Comparison of ENCODE assay signal across 18 mouse cellular contexts in genomic region chr10:4776007-4776713, GRCm38 (mm10).
DNase-seq lines count a peak whose midpoint lies in the region; ATAC-seq and TF ChIP-seq lines count a peak whose summit lies in the region.
"Had no signal": no experiment of that assay in that cellular context is flagged by ENCODE, and none has a peak within 500 bp of the region (broad histone marks: within the 10 kb centered on the region; RNA-seq: fewer than 3 reads in every experiment).

No protein-coding gene starts in this region.

- H3K4me1 ChIP-seq in embryonic facial prominence, embryonic 14.5 days (ENCODE audit: control insufficient read depth, insufficient read depth, low read length) = no peaks in the 10 kb centered on the region
- H3K4me1 ChIP-seq in embryonic facial prominence, embryonic 10.5 days = no peaks in the 10 kb centered on the region
- no peaks in the 10 kb centered on the region for H3K4me1 ChIP-seq in kidney, embryonic 15.5 days
- H3K4me1 ChIP-seq in MEL (ENCODE audit: control insufficient read depth in 1 of 2, insufficient read depth in 2 of 2, low read length in 2 of 2) = peaks cover 20 to 39% of the 10 kb centered on the region in 2 experiments
- H3K4me1 ChIP-seq: hindbrain, embryonic 13.5 days; limb, embryonic 12.5 days; midbrain, embryonic 10.5 days had no signal

- H3K4me2 ChIP-seq in embryonic facial prominence, embryonic 14.5 days (ENCODE audit: low read depth, low read length) = no peak overlapping the region
- H3K4me2 ChIP-seq in kidney, embryonic 15.5 days = no peak overlapping the region
- H3K4me2 ChIP-seq: hindbrain, embryonic 13.5 days; limb, embryonic 12.5 days had no signal

- no peak for TF ChIP-seq RAD21 in MEL (IDR thresholded peaks at IDR 0.05; ENCODE audit: low read depth, low read length)

- no peak overlapping the region for H3K9ac ChIP-seq in embryonic facial prominence, embryonic 14.5 days (ENCODE audit: low read depth, low read length)
- H3K9ac ChIP-seq in kidney, embryonic 15.5 days = no peak overlapping the region
- no peak overlapping the region for H3K9ac ChIP-seq in MEL (ENCODE audit: control insufficient read depth, low read depth, low read length, poor library complexity, severe bottlenecking)
- H3K9ac ChIP-seq: hindbrain, embryonic 13.5 days; limb, embryonic 12.5 days; liver, postnatal 0 days had no signal

- WGBS in embryonic facial prominence, embryonic 14.5 days = 70% methylated on average over 6 of the region's 6 CpGs
- WGBS in embryonic facial prominence, embryonic 10.5 days = 89% methylated on average over 6 of the region's 6 CpGs
- 72% methylated on average over 6 of the region's 6 CpGs for whole genome bisulfite sequencing in kidney, embryonic 15.5 days

- H3K27ac ChIP-seq in embryonic facial prominence, embryonic 14.5 days (replicated peaks; ENCODE audit: low read depth, low read length) = no peak overlapping the region
- H3K27ac ChIP-seq in embryonic facial prominence, embryonic 10.5 days (replicated peaks) = no peak overlapping the region
- H3K27ac ChIP-seq in kidney, embryonic 15.5 days = no peak overlapping the region
- no peak overlapping the region for H3K27ac ChIP-seq in MEL (ENCODE audit: control insufficient read depth, low read depth, low read length)
- H3K27ac ChIP-seq in layer of hippocampus, adult 2 months = no peak overlapping the region
- H3K27ac ChIP-seq: heart, adult 2 months; hindbrain, embryonic 13.5 days; left cerebral cortex, adult 2 months; limb, embryonic 12.5 days; midbrain, embryonic 10.5 days had no signal

- no peak for ATAC-seq in embryonic facial prominence, embryonic 14.5 days (ENCODE audit: low read depth)
- ATAC-seq in kidney, embryonic 15.5 days (replicated peaks; ENCODE audit: low FRiP score) = no peak
- ATAC-seq: liver, postnatal 0 days had no signal

- TF ChIP-seq EP300 in MEL (IDR thresholded peaks at IDR 0.05; ENCODE audit: low read depth in 1 of 2, low read length in 2 of 2) = peak; percentile 79 to 84

- no peaks in the 10 kb centered on the region for H3K9me3 ChIP-seq in embryonic facial prominence, embryonic 14.5 days (ENCODE audit: control insufficient read depth, low read length)
- H3K9me3 ChIP-seq in embryonic facial prominence, embryonic 10.5 days = no peaks in the 10 kb centered on the region
- no peaks in the 10 kb centered on the region for H3K9me3 ChIP-seq in kidney, embryonic 15.5 days (replicated peaks)
- H3K9me3 ChIP-seq in MEL (replicated peaks; ENCODE audit: insufficient read depth, low read length) = no peaks in the 10 kb centered on the region
- H3K9me3 ChIP-seq: G1E; hindbrain, embryonic 13.5 days; limb, embryonic 12.5 days; midbrain, embryonic 10.5 days had no signal

- H3K79me2 ChIP-seq in MEL (ENCODE audit: control insufficient read depth, insufficient read depth, low read length, poor library complexity) = no peaks in the 10 kb centered on the region

- H3K4me3 ChIP-seq in embryonic facial prominence, embryonic 14.5 days (ENCODE audit: low read depth, low read length) = no peak overlapping the region
- no peak overlapping the region for H3K4me3 ChIP-seq in embryonic facial prominence, embryonic 10.5 days
- H3K4me3 ChIP-seq in kidney, embryonic 15.5 days (replicated peaks) = no peak overlapping the region
- no peak overlapping the region for H3K4me3 ChIP-seq in MEL (ENCODE audit: control insufficient read depth in 1 of 2, insufficient read depth in 1 of 2, low read depth in 2 of 2, low read length in 2 of 2)
- H3K4me3 ChIP-seq in layer of hippocampus, adult 2 months = no peak overlapping the region
- H3K4me3 ChIP-seq: heart, adult 2 months; hindbrain, embryonic 13.5 days; left cerebral cortex, adult 2 months; limb, embryonic 12.5 days; midbrain, embryonic 10.5 days had no signal

- TF ChIP-seq POLR2A in MEL (IDR thresholded peaks at IDR 0.05; ENCODE audit: control insufficient read depth in 1 of 2, insufficient read depth in 1 of 2, low read depth in 1 of 2, low read length in 2 of 2, poor library complexity in 1 of 2) = no peak

- no peaks in the 10 kb centered on the region for H3K36me3 ChIP-seq in embryonic facial prominence, embryonic 14.5 days (ENCODE audit: control insufficient read depth, insufficient read depth, low read length)
- H3K36me3 ChIP-seq in embryonic facial prominence, embryonic 10.5 days (replicated peaks) = no peaks in the 10 kb centered on the region
- no peaks in the 10 kb centered on the region for H3K36me3 ChIP-seq in kidney, embryonic 15.5 days
- H3K36me3 ChIP-seq in MEL (ENCODE audit: control insufficient read depth in 1 of 2, insufficient read depth in 2 of 2, low read length in 2 of 2) = peaks cover 0 to 36% of the 10 kb centered on the region in 2 experiments; a peak in 2 of 4 replicates
- H3K36me3 ChIP-seq: G1E; hindbrain, embryonic 13.5 days; limb, embryonic 12.5 days; midbrain, embryonic 10.5 days had no signal

- no peaks in the 10 kb centered on the region for H3K27me3 ChIP-seq in embryonic facial prominence, embryonic 14.5 days (replicated peaks; ENCODE audit: control insufficient read depth, insufficient read depth, low read length)
- H3K27me3 ChIP-seq in embryonic facial prominence, embryonic 10.5 days (replicated peaks; ENCODE audit: low read depth, poor library complexity, severe bottlenecking) = no peaks in the 10 kb centered on the region
- no peaks in the 10 kb centered on the region for H3K27me3 ChIP-seq in kidney, embryonic 15.5 days
- no peaks in the 10 kb centered on the region for H3K27me3 ChIP-seq in MEL (ENCODE audit: control insufficient read depth in 1 of 2, insufficient read depth in 2 of 2, low read length in 2 of 2)
- H3K27me3 ChIP-seq: hindbrain, embryonic 13.5 days; limb, embryonic 12.5 days had no signal

- DNase-seq in embryonic facial prominence, embryonic 14.5 days (ENCODE audit: low spot score) = peak; percentile 1
- DNase-seq in embryonic facial prominence, embryonic 10.5 days (ENCODE audit: low spot score) = no peak
- peak; percentile 2 to 9 for DNase-seq in kidney, adult 8-10 months
- peak; percentile 12 for DNase-seq in MEL (ENCODE audit: low read depth, low spot score)
- DNase-seq in lung, postnatal 10 days = peak; percentile 31
- DNase-seq in layer of hippocampus, adult 2 months (ENCODE audit: low spot score in 2 of 2) = no peak
- no peak for DNase-seq in cerebellum, adult 18-20 months
- DNase-seq: cerebellum, adult 9-10 months; embryo, embryonic 11 days; liver, postnatal 0 days; right cerebral cortex, postnatal 14 days had no signal

- TF ChIP-seq CTCF in MEL (IDR thresholded peaks at IDR 0.05 in 2 of 3, conservative IDR thresholded peaks at IDR 0.05 in 1 of 3; ENCODE audit: control insufficient read depth in 1 of 3, insufficient read depth in 1 of 3, low read depth in 2 of 3, low read length in 3 of 3, poor library complexity in 1 of 3, severe bottlenecking in 1 of 3) = no peak
- TF ChIP-seq CTCF in layer of hippocampus, adult 2 months (conservative IDR thresholded peaks at IDR 0.05) = no peak

TF ChIP-seq in MEL, 35 proteins besides CTCF, POLR2A, EP300 and RAD21:
- TF ChIP-seq BHLHE40 (IDR thresholded peaks at IDR 0.05; ENCODE audit: borderline replicate concordance, low read depth, low read length) (no peak), TCF12 (IDR thresholded peaks at IDR 0.05; ENCODE audit: low read depth, low read length) (peak; percentile 76), USF2 (IDR thresholded peaks at IDR 0.05; ENCODE audit: borderline replicate concordance in 1 of 2, insufficient read depth in 1 of 2, low read depth in 1 of 2, low read length in 2 of 2) (no peak), ZC3H11A (IDR thresholded peaks at IDR 0.05; ENCODE audit: low read depth, low read length) (no peak), ZNF384 (IDR thresholded peaks at IDR 0.05; ENCODE audit: low read depth, low read length) (peak; percentile 86), RCOR1 (IDR thresholded peaks at IDR 0.05; ENCODE audit: low read depth, low read length) (peak; percentile 90), ETS1 (IDR thresholded peaks at IDR 0.05; ENCODE audit: low read depth, low read length) (peak; percentile 60; the same call in 1 of the 2 replicates), GATA1 (IDR thresholded peaks at IDR 0.05; ENCODE audit: low read depth, low read length) (peak; percentile 89)

Comparison
In these comparisons a context has a peak if more than half of its experiments do, and no peak if none do; other contexts are left out.
1. DNase-seq: peak in embryonic facial prominence, embryonic 14.5 days (single experiment), kidney, adult 8-10 months (2 of 2), MEL (single experiment) and lung, postnatal 10 days (single experiment); none in embryonic facial prominence, embryonic 10.5 days (single experiment), layer of hippocampus, adult 2 months (0 of 2) and cerebellum, adult 18-20 months (0 of 2).